Mouse (Mus musculus) olfactory bulb, adult 2 months (tissue): ENCODE measurements around the gene Vps33a. TPM values are rescaled to one million over a fixed set of nuclear protein-coding genes. Genes with fewer than 3 reads are reported as not detected.

Experiments
- H3K27ac ChIP-seq: fragments of 200-500 bp; 2 replicates; pipeline ENCODE4 v1.5.1; 2012; ENCODE audit warnings: low read depth, low read length; ENCODE audit not compliant: insufficient read depth
- H3K4me1 ChIP-seq: fragments of 200-500 bp; 2 replicates; pipeline ENCODE4 v1.6.1; 2012; ENCODE audit warnings: low read length; ENCODE audit not compliant: control insufficient read depth, insufficient read depth
- H3K4me3 ChIP-seq: fragments of 200-500 bp; 2 replicates; pipeline ENCODE4 v1.5.1; 2012; ENCODE audit warnings: mild to moderate bottlenecking, low read depth, low read length, moderate library complexity; ENCODE audit not compliant: insufficient read depth
- CTCF ChIP-seq: fragments of 200-500 bp; IDR thresholded peaks from 2 replicates; pipeline ENCODE4 v1.5.1; 2012; ENCODE audit warnings: low read depth, mild to moderate bottlenecking, low read length, moderate library complexity; ENCODE audit not compliant: insufficient read depth
- POLR2A ChIP-seq: fragments of 200-500 bp; IDR thresholded peaks from 2 replicates; pipeline ENCODE4 v1.6.1; 2012; ENCODE audit warnings: mild to moderate bottlenecking, low read depth, low read length, moderate library complexity; ENCODE audit not compliant: insufficient read depth
- WGBS: fragments of 180-500 bp; shearing (Covaris S2); methylation state at CpG from one replicate; pipeline ENCODE4 v1.1.7; 2018; 5-methylcytosine and 5-hydroxymethylcytosine counted together
- polyA plus RNA-seq: library from polyadenylated mRNA; stranded (reverse); fragments of >200 nt; gene quantifications from 2 replicates; pipeline ENCODE4 v1.2.4, GENCODE M21; 2012; ENCODE audit warnings: low replicate concordance; ENCODE audit not compliant: missing spikeins, insufficient read depth, insufficient read length

Vps33a gene
- polyA plus RNA-seq, 1 experiment: not detected

DNA sequence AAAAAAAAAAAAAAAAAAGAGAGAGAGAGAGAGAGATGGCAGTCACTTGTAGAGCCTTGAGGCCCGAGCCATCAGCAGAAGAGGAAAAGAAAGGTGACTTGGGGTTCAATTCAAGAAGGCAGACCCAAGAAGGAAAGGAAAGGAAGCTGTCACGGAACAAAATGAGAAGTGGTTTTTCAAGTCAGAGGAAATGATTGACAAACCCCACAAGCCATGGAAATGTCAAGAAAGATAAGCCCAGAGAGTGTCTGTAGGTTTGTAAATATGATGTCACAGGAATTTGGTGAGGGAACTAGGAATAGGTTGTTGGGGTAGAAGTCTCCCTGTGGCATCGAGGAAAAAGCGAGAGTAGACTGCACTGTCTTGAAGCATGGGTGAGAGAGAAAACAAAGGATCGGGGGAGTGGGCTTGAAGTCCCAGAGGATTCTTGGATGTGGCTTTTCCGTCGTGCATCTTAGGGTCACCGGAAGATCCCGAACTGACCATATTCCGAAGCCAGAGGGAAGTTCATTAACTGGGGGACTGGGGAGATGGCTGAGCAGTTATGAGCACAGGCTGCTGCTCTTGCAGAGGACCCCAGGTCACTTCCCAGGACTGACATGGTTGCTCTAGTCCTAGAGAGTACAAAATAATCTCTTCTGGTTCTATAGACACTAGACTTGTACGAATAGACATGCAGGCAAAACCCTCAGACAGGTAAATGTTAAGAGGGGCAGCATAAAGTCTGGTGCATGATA is 85.0 kb downstream of the Vps33a start:
- Histone ChIP-seq H3K4me3 (no peak overlapping the region), H3K27ac (no peak overlapping the region), H3K4me1 (peaks cover 8% of the 10 kb centered on the region)
- TF ChIP-seq CTCF (no peak), POLR2A (no peak)
- WGBS: 92% methylated on average over 11 of the region's 11 CpGs

Other genes starting within 250 kb of the Vps33a start
- not detected in 2 replicates for gene Bcl7a, start 229.2 kb downstream of the Vps33a start, polyA plus RNA-seq
- not detected in 2 replicates for gene Mlxip, start 178.2 kb downstream of the Vps33a start, polyA plus RNA-seq
- gene Lrrc43, start 83.7 kb downstream of the Vps33a start, polyA plus RNA-seq: not detected in 2 replicates
- gene Il31, start 83.5 kb downstream of the Vps33a start, polyA plus RNA-seq: not detected in 2 replicates
- not detected in 2 replicates for gene B3gnt4, start 62.6 kb downstream of the Vps33a start, polyA plus RNA-seq
- not detected in 2 replicates for gene Diablo, start 48.9 kb downstream of the Vps33a start, polyA plus RNA-seq
- not detected in 2 replicates for gene Gm49027, start 47.5 kb downstream of the Vps33a start, polyA plus RNA-seq
- not detected in 2 replicates for gene Clip1, start 111.6 kb upstream of the Vps33a start, polyA plus RNA-seq
- not detected in 2 replicates for gene Zcchc8, start 148.1 kb upstream of the Vps33a start, polyA plus RNA-seq
- 245 and 278 TPM in 2 replicates for gene Rsrc2, start 176.4 kb upstream of the Vps33a start, polyA plus RNA-seq
- gene Kntc1, start 176.7 kb upstream of the Vps33a start, polyA plus RNA-seq: not detected in 2 replicates